Comparison of ENCODE assay signal across 8 mouse cellular contexts in the genomic region with DNA sequence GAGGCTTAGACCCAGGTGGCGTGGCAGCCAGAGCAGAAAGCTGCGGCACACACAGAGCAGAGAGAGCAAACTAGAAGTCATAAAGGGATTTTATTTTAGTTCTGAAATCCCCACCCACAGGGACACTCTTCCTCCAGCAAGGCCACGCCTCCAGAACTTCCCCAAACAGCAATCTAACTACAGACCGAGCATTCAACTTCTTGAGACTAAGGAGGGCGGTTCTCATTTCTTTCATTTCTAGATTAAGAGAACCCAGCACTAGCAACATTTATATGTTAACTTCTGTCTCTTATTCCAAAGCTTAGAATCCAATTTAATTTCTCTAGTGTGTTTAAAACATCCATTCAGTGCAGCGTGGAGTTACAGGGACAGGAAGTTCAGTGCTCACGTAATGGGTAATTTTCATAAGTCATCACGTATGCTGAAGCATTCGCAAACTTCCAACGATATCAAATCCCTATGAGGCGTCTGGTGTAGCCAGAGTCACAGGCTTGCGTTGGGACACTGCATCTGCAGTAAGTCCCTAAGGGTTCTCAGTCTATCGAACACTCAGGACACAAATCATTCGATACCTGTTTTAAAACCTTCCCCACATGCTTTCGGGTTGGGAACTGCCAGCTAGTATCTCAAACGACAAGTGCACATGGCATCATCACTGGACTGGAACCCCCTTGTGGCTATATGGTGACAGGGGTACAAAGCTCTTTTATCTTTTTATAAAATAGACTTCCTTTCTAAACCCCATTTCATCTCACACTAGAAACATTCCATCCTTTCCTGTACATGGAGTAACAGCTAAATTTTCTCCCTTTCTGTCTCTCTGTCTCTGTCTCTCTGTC. TPM values are rescaled to one million over a fixed set of nuclear protein-coding genes. Genes with fewer than 3 reads are reported as not detected.
A peak's percentile ranks its signal among the peaks of the same experiment; 100 is the strongest.
DNase-seq lines count a peak whose midpoint lies in the region; ATAC-seq and TF ChIP-seq lines count a peak whose summit lies in the region.

No protein-coding gene starts in this region.

- no peak for TF ChIP-seq EP300 in lung, postnatal 0 days (IDR thresholded peaks at IDR 0.05)

- H3K4me3 ChIP-seq in lung, postnatal 0 days (ENCODE audit: low read depth, low read length): peak overlapping the region; percentile 2; the same call in 1 of the 2 replicates

- H3K36me3 ChIP-seq in lung, postnatal 0 days (ENCODE audit: insufficient read depth, low read length): no peaks in the 10 kb centered on the region

- no peaks in the 10 kb centered on the region for H3K4me1 ChIP-seq in lung, postnatal 0 days (ENCODE audit: insufficient read depth, low read depth, low read length)

- peak overlapping the region; percentile 32; the same call in 1 of the 2 replicates for H3K4me2 ChIP-seq in lung, postnatal 0 days (replicated peaks; ENCODE audit: low read depth, low read length)

- no peak for DNase-seq in frontal cortex, adult 2 months (ENCODE audit: extremely low spot score in 1 of 2, low spot score in 1 of 2)
- peak; percentile 68 for DNase-seq in 416B (ENCODE audit: low read depth)
- DNase-seq in lung, postnatal 0 days (ENCODE audit: low spot score): peak; percentile 38
- no peak for DNase-seq in layer of hippocampus, postnatal 14 days (ENCODE audit: low spot score in 2 of 2)
- no peak for DNase-seq in layer of hippocampus, postnatal 10 days (ENCODE audit: low spot score in 2 of 2)
- no peak for DNase-seq in right cerebral cortex, postnatal 25 days

- peak; percentile 41; the same call in 1 of the 2 replicates for ATAC-seq in frontal cortex, adult (ENCODE audit: low TSS enrichment)
- ATAC-seq in erythroid progenitor cell, adult 5-6 weeks (replicated peaks; ENCODE audit: low FRiP score, poor library complexity, severe bottlenecking): peak; percentile 83
- no peak for ATAC-seq in lung, postnatal 0 days

- TF ChIP-seq CTCF in lung, postnatal 0 days (IDR thresholded peaks at IDR 0.05): no peak

- WGBS in lung, postnatal 0 days: 53% methylated on average over 16 of the region's 16 CpGs

- H3K27me3 ChIP-seq in lung, postnatal 0 days (replicated peaks; ENCODE audit: insufficient read depth, low read length): no peaks in the 10 kb centered on the region

- H3K9ac ChIP-seq in lung, postnatal 0 days (replicated peaks; ENCODE audit: low read depth): no peak overlapping the region

- no peak overlapping the region for H3K27ac ChIP-seq in lung, postnatal 0 days (ENCODE audit: low read length)

- H3K9me3 ChIP-seq in lung, postnatal 0 days (ENCODE audit: low read length): no peaks in the 10 kb centered on the region

RNA-seq across cellular contexts. Expression of gene Enpp3, which starts 18.7 kb away (rescaled TPM):
- polyA plus RNA-seq in frontal cortex, adult 2 months (2012; rRNA removed): 0.57 and 0.94 TPM in 2 replicates
- total RNA-seq in erythroid progenitor cell, adult 5-6 weeks (2015; ENCODE audit: low replicate concordance): 1.3 and 2.9 TPM in 2 replicates
- total RNA-seq in erythroid progenitor cell, adult 5-6 weeks (2017; ENCODE audit: low replicate concordance): 0.30 and 1.4 TPM in 2 replicates
- 1.2 and 1.4 TPM in 2 replicates for polyA plus RNA-seq in lung, postnatal 0 days (2015; fragmentation: Nextera tagmentation; extraction: Ambion mirVana)
- 1 to 10 TPM in 1 of 2 experiments, under 1 TPM in 1; 0.88 to 2.1 TPM for total RNA-seq in layer of hippocampus, postnatal 14 days (2021)
- 1 to 10 TPM in 1 of 2 experiments, under 1 TPM in 1; 0.76 to 1.3 TPM for total RNA-seq in layer of hippocampus, postnatal 10 days (2021)

RNA-seq across cellular contexts. Expression of gene Med23, which starts 45.9 kb away (rescaled TPM):
- polyA plus RNA-seq in frontal cortex, adult 2 months (2012; rRNA removed): 33.5 and 38.7 TPM in 2 replicates
- 14.4 and 22.6 TPM in 2 replicates for total RNA-seq in erythroid progenitor cell, adult 5-6 weeks (2015; ENCODE audit: low replicate concordance)
- 14.2 and 35.2 TPM in 2 replicates for total RNA-seq in erythroid progenitor cell, adult 5-6 weeks (2017; ENCODE audit: low replicate concordance)
- 7.4 and 9.7 TPM in 2 replicates for polyA plus RNA-seq in lung, postnatal 0 days (2015; fragmentation: Nextera tagmentation; extraction: Ambion mirVana)
- total RNA-seq in layer of hippocampus, postnatal 14 days (2021): 10 to 100 TPM; 26.2 to 29.0 TPM
- 10 to 100 TPM; 27.9 to 29.0 TPM for total RNA-seq in layer of hippocampus, postnatal 10 days (2021)

Comparison
In these comparisons a context has a peak if more than half of its experiments do, and no peak if none do; other contexts are left out.
1. DNase-seq: peak in 416B (single experiment) and lung, postnatal 0 days (single experiment); none in frontal cortex, adult 2 months (0 of 2), layer of hippocampus, postnatal 14 days (0 of 2), layer of hippocampus, postnatal 10 days (0 of 2) and right cerebral cortex, postnatal 25 days (single experiment).